In the genomic region with DNA sequence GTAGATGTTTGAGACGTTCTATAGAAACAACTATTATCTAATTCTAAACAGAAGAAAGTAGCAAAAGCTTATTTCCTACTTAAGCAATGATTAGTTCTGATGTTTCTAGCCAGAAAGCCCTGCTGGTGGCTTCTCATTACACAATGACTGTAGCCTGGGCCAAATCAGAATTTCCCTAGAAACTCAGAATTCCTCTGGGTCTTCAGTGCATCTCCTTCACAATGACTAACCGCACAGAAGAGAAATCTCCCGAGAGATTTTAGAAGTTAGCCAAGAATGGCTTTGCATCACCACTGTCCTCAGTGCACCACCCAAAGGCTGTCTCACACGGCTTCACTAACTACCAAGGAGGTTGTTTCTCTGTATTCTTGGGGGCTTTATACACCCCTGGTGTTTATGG, we compare ENCODE assay signal across 19 mouse cellular contexts.
DNase-seq lines count a peak whose midpoint lies in the region; ATAC-seq and TF ChIP-seq lines count a peak whose summit lies in the region.
"Had no signal": no experiment of that assay in that cellular context is flagged by ENCODE, and none has a peak within 500 bp of the region (broad histone marks: within the 10 kb centered on the region; RNA-seq: fewer than 3 reads in every experiment).

No protein-coding gene starts in this region.

- no peak for TF ChIP-seq CTCF in midbrain, postnatal 0 days (IDR thresholded peaks at IDR 0.05)

- no peaks in the 10 kb centered on the region for H3K9me3 ChIP-seq in midbrain, postnatal 0 days (ENCODE audit: low read length)
- H3K9me3 ChIP-seq in midbrain, embryonic 14.5 days (ENCODE audit: control insufficient read depth, low read length): 0 out of 2 replicates have a peak, but pooled peaks cover 3% of the 10 kb centered on the region
- H3K9me3 ChIP-seq: embryonic facial prominence, embryonic 12.5 days; forebrain, embryonic 12.5 days; heart, embryonic 10.5 days; heart, embryonic 15.5 days; hindbrain, embryonic 15.5 days had no signal

- H3K27ac ChIP-seq in midbrain, postnatal 0 days (ENCODE audit: low read depth, low read length): no peak overlapping the region
- no peak overlapping the region for H3K27ac ChIP-seq in midbrain, embryonic 14.5 days (replicated peaks; ENCODE audit: low read depth, low read length)
- H3K27ac ChIP-seq: embryonic facial prominence, embryonic 12.5 days; forebrain, embryonic 12.5 days; gastrocnemius, adult 2 months; heart, embryonic 10.5 days; heart, embryonic 15.5 days; hindbrain, embryonic 15.5 days; kidney, postnatal 0 days had no signal

- no peaks in the 10 kb centered on the region for H3K4me1 ChIP-seq in midbrain, postnatal 0 days (ENCODE audit: insufficient read depth, low read length)
- no peaks in the 10 kb centered on the region for H3K4me1 ChIP-seq in midbrain, embryonic 14.5 days (ENCODE audit: control insufficient read depth, insufficient read depth, low read length)
- H3K4me1 ChIP-seq: embryonic facial prominence, embryonic 12.5 days; forebrain, embryonic 12.5 days; heart, embryonic 10.5 days; hindbrain, embryonic 15.5 days had no signal

- no peak overlapping the region for H3K9ac ChIP-seq in midbrain, postnatal 0 days (replicated peaks; ENCODE audit: low read length, poor library complexity, severe bottlenecking)
- no peak overlapping the region for H3K9ac ChIP-seq in midbrain, embryonic 14.5 days (replicated peaks; ENCODE audit: low read length)
- H3K9ac ChIP-seq: embryonic facial prominence, embryonic 12.5 days; forebrain, embryonic 12.5 days; heart, embryonic 15.5 days; hindbrain, embryonic 15.5 days had no signal

- 64% methylated on average over 4 of the region's 4 CpGs for WGBS in midbrain, postnatal 0 days
- 69% methylated on average over 4 of the region's 4 CpGs for WGBS in midbrain, embryonic 14.5 days

- no peak overlapping the region for H3K4me2 ChIP-seq in midbrain, postnatal 0 days (ENCODE audit: low read depth, low read length, poor library complexity, severe bottlenecking)
- H3K4me2 ChIP-seq in midbrain, embryonic 14.5 days (ENCODE audit: low read length): no peak overlapping the region
- H3K4me2 ChIP-seq: embryonic facial prominence, embryonic 12.5 days; forebrain, embryonic 12.5 days; heart, embryonic 15.5 days; hindbrain, embryonic 15.5 days had no signal

- H3K36me3 ChIP-seq in midbrain, postnatal 0 days (ENCODE audit: insufficient read depth, low read length): no peaks in the 10 kb centered on the region
- H3K36me3 ChIP-seq in midbrain, embryonic 14.5 days (ENCODE audit: control insufficient read depth, insufficient read depth, low read length): no peaks in the 10 kb centered on the region
- H3K36me3 ChIP-seq: embryonic facial prominence, embryonic 12.5 days; forebrain, embryonic 12.5 days; heart, embryonic 10.5 days; heart, embryonic 15.5 days; hindbrain, embryonic 15.5 days had no signal

- ATAC-seq in midbrain, postnatal 0 days (ENCODE audit: low FRiP score): no peak
- ATAC-seq in midbrain, embryonic 14.5 days (ENCODE audit: low FRiP score, low TSS enrichment): no peak
- ATAC-seq: forebrain, embryonic 16.5 days had no signal

- no peak overlapping the region for H3K4me3 ChIP-seq in midbrain, postnatal 0 days (ENCODE audit: low read depth, low read length)
- no peak overlapping the region for H3K4me3 ChIP-seq in midbrain, embryonic 14.5 days (replicated peaks; ENCODE audit: low read depth, low read length)
- H3K4me3 ChIP-seq: embryonic facial prominence, embryonic 12.5 days; forebrain, embryonic 12.5 days; gastrocnemius, adult 2 months; heart, embryonic 10.5 days; heart, embryonic 15.5 days; hindbrain, embryonic 15.5 days had no signal

- DNase-seq in adrenal gland, postnatal 14 days: peak; percentile 24
- DNase-seq in adrenal gland, postnatal 25 days: no peak
- peak; percentile 89 for DNase-seq in heart, adult 11 months
- DNase-seq in heart, postnatal 4 days: no peak
- DNase-seq in midbrain, postnatal 0 days (ENCODE audit: low spot score): peak; percentile 24
- no peak for DNase-seq in midbrain, embryonic 14.5 days
- DNase-seq in embryo, embryonic 10 days (ENCODE audit: low spot score): no peak
- DNase-seq: cerebellum, adult 18-20 months; cerebellum, postnatal 14 days; gastrocnemius, adult 2 months; kidney, adult 11 months; kidney, adult 9 months had no signal

- H3K27me3 ChIP-seq in midbrain, postnatal 0 days (ENCODE audit: insufficient read depth, low read length): no peaks in the 10 kb centered on the region
- H3K27me3 ChIP-seq in midbrain, embryonic 14.5 days (ENCODE audit: control insufficient read depth, insufficient read depth, low read length): no peaks in the 10 kb centered on the region
- H3K27me3 ChIP-seq: embryonic facial prominence, embryonic 12.5 days; forebrain, embryonic 12.5 days; heart, embryonic 15.5 days; hindbrain, embryonic 15.5 days had no signal

Comparison
In these comparisons a context has a peak if more than half of its experiments do, and no peak if none do; other contexts are left out.
1. DNase-seq: peak in adrenal gland, postnatal 14 days (single experiment), heart, adult 11 months (single experiment) and midbrain, postnatal 0 days (single experiment); none in adrenal gland, postnatal 25 days (single experiment), heart, postnatal 4 days (single experiment), midbrain, embryonic 14.5 days (single experiment) and embryo, embryonic 10 days (single experiment).